Mouse (Mus musculus) MEL (cell line): Measurements from ENCODE around the gene Slc35c2. TPM values are rescaled to one million over a fixed set of nuclear protein-coding genes. Genes with fewer than 3 reads are reported as not detected.

Source experiments
- DNase-seq: peaks from one replicate; pipeline ENCODE4 v3.0.0; 2011; ENCODE audit warnings: low read depth, low spot score
- H3K27ac ChIP-seq: 2 replicates; pipeline ENCODE4 v1.5.1; 2012; ENCODE audit warnings: low read depth, mild to moderate bottlenecking, control low read depth, low read length, moderate library complexity; ENCODE audit not compliant: control insufficient read depth
- H3K27me3 ChIP-seq, 2 experiments: fragments of 150-350 bp in 1 of 2; sonication (generic) in 1 of 2; 2 replicates each; pipeline ENCODE4 v1.6.1; 2012; ENCODE audit warnings: low read length in 2 of 2, mild to moderate bottlenecking in 2 of 2, improper control_type of control experiment in 1 of 2, moderate library complexity in 1 of 2; ENCODE audit not compliant: insufficient read depth in 2 of 2, control insufficient read depth in 1 of 2
- H3K36me3 ChIP-seq, 2 experiments: 2 replicates each; pipeline ENCODE4 v1.6.1; 2012 to 2014; ENCODE audit warnings: low read length in 2 of 2, improper control_type of control experiment in 1 of 2, inconsistent platforms in 1 of 2, mild to moderate bottlenecking in 1 of 2; ENCODE audit not compliant: insufficient read depth in 2 of 2, control insufficient read depth in 1 of 2
- H3K4me1 ChIP-seq, 2 experiments: fragments of 150-350 bp in 1 of 2; sonication (generic) in 1 of 2; 2 replicates each; pipeline ENCODE4 v1.6.1; 2012; ENCODE audit warnings: low read length in 2 of 2, improper control_type of control experiment in 1 of 2, mild to moderate bottlenecking in 1 of 2; ENCODE audit not compliant: insufficient read depth in 2 of 2, control insufficient read depth in 1 of 2
- H3K4me3 ChIP-seq, 2 experiments: fragments of 150-350 bp in 1 of 2; sonication (generic) in 1 of 2; 2 replicates each; pipeline ENCODE4 v1.5.1; 2012; ENCODE audit warnings: low read depth in 2 of 2, low read length in 2 of 2, mild to moderate bottlenecking in 2 of 2, moderate library complexity in 2 of 2, control low read depth in 1 of 2, improper control_type of control experiment in 1 of 2; ENCODE audit not compliant: control insufficient read depth in 1 of 2, insufficient read depth in 1 of 2
- H3K79me2 ChIP-seq: 2 replicates; pipeline ENCODE4 v1.6.1; 2012; ENCODE audit warnings: mild to moderate bottlenecking, low read length, moderate library complexity; ENCODE audit not compliant: control insufficient read depth, poor library complexity, insufficient read depth
- H3K9ac ChIP-seq: 2 replicates; pipeline ENCODE4 v1.6.1; 2012; ENCODE audit warnings: low read depth, mild to moderate bottlenecking, control low read depth, low read length, moderate library complexity; ENCODE audit not compliant: control insufficient read depth, poor library complexity, severe bottlenecking
- H3K9me3 ChIP-seq: fragments of 150-350 bp; sonication (generic); replicated peaks from 2 replicates; pipeline ENCODE4 v1.6.1; 2012; ENCODE audit warnings: mild to moderate bottlenecking, low read length, improper control_type of control experiment, moderate library complexity; ENCODE audit not compliant: insufficient read depth
- BHLHE40 ChIP-seq: IDR thresholded peaks from 2 replicates; pipeline ENCODE4 v1.6.1; 2012; ENCODE audit warnings: low read depth, mild to moderate bottlenecking, inconsistent platforms, low read length, improper control_type of control experiment, borderline replicate concordance
- CHD2 ChIP-seq: IDR thresholded peaks from 2 replicates; pipeline ENCODE4 v1.6.1; 2011; ENCODE audit warnings: low read length, improper control_type of control experiment
- CTCF ChIP-seq, 3 experiments: IDR thresholded peaks in 2 of 3; conservative IDR thresholded peaks in 1 of 3; 2 replicates each; pipeline ENCODE4 v1.5.1; 2011 to 2012; ENCODE audit warnings: low read length in 3 of 3, low read depth in 2 of 3, mild to moderate bottlenecking in 2 of 3, improper control_type of control experiment in 1 of 3, inconsistent platforms in 1 of 3, mixed read lengths in 1 of 3, moderate library complexity in 1 of 3; ENCODE audit not compliant: control insufficient read depth in 1 of 3, insufficient read depth in 1 of 3, poor library complexity in 1 of 3, severe bottlenecking in 1 of 3
- E2F4 ChIP-seq: IDR thresholded peaks from 2 replicates; pipeline ENCODE4 v1.6.1; 2011; ENCODE audit warnings: low read depth, low read length, improper control_type of control experiment, borderline replicate concordance
- ELF1 ChIP-seq: IDR thresholded peaks from 2 replicates; pipeline ENCODE4 v1.6.1; 2014; ENCODE audit warnings: low read depth, mild to moderate bottlenecking, inconsistent platforms, low read length, improper control_type of control experiment, moderate library complexity
- EP300 ChIP-seq, 2 experiments: IDR thresholded peaks; 2 replicates each; pipeline ENCODE4 v1.6.1; 2011; ENCODE audit warnings: improper control_type of control experiment in 2 of 2, low read length in 2 of 2, low read depth in 1 of 2, mild to moderate bottlenecking in 1 of 2
- ETS1 ChIP-seq: IDR thresholded peaks from 2 replicates; pipeline ENCODE4 v1.6.1; 2012; ENCODE audit warnings: low read depth, mild to moderate bottlenecking, inconsistent platforms, low read length, improper control_type of control experiment, moderate library complexity
- GABPA ChIP-seq: IDR thresholded peaks from 2 replicates; pipeline ENCODE4 v1.6.1; 2012; ENCODE audit warnings: low read depth, mild to moderate bottlenecking, inconsistent platforms, low read length, improper control_type of control experiment, moderate library complexity
- GATA1 ChIP-seq: IDR thresholded peaks from 2 replicates; pipeline ENCODE4 v1.6.1; 2011; ENCODE audit warnings: low read depth, low read length, improper control_type of control experiment
- HCFC1 ChIP-seq: IDR thresholded peaks from 2 replicates; pipeline ENCODE4 v1.6.1; 2012; ENCODE audit warnings: low read depth, mild to moderate bottlenecking, inconsistent platforms, low read length, improper control_type of control experiment, moderate library complexity
- MAFK ChIP-seq: IDR thresholded peaks from 2 replicates; pipeline ENCODE4 v1.6.1; 2011; ENCODE audit warnings: low read depth, mild to moderate bottlenecking, low read length, improper control_type of control experiment, borderline replicate concordance
- MAX ChIP-seq: IDR thresholded peaks from 2 replicates; pipeline ENCODE4 v1.6.1; 2011; ENCODE audit warnings: low read length, improper control_type of control experiment
- MAZ ChIP-seq: IDR thresholded peaks from 2 replicates; pipeline ENCODE4 v1.6.1; 2012; ENCODE audit warnings: low read depth, mild to moderate bottlenecking, inconsistent platforms, low read length, improper control_type of control experiment
- MEF2A ChIP-seq: IDR thresholded peaks from 2 replicates; pipeline ENCODE4 v1.6.1; 2014; ENCODE audit warnings: low read depth, mild to moderate bottlenecking, inconsistent platforms, low read length, improper control_type of control experiment; ENCODE audit not compliant: poor library complexity, insufficient replicate concordance, severe bottlenecking; ENCODE audit errors: extremely low read depth
- MXI1 ChIP-seq: IDR thresholded peaks from 2 replicates; pipeline ENCODE4 v1.6.1; 2011; ENCODE audit warnings: mild to moderate bottlenecking, low read depth, low read length, improper control_type of control experiment
- MYB ChIP-seq: IDR thresholded peaks from 2 replicates; pipeline ENCODE4 v1.6.1; 2011; ENCODE audit warnings: mild to moderate bottlenecking, low read depth, low read length, improper control_type of control experiment
- MYC ChIP-seq: IDR thresholded peaks from 2 replicates; pipeline ENCODE4 v1.6.1; 2011; ENCODE audit warnings: low read depth, mild to moderate bottlenecking, low read length, improper control_type of control experiment, moderate library complexity
- NELFE ChIP-seq: IDR thresholded peaks from 2 replicates; pipeline ENCODE4 v1.6.1; 2011; ENCODE audit warnings: low read depth, low read length, improper control_type of control experiment
- NRF1 ChIP-seq: IDR thresholded peaks from 2 replicates; pipeline ENCODE4 v1.6.1; 2014; ENCODE audit warnings: low read depth, mild to moderate bottlenecking, inconsistent platforms, low read length, improper control_type of control experiment, moderate library complexity; ENCODE audit not compliant: poor library complexity, insufficient read depth, severe bottlenecking
- POLR2AphosphoS5 ChIP-seq: IDR thresholded peaks from 2 replicates; pipeline ENCODE4 v1.6.1; 2012; ENCODE audit warnings: low read depth, borderline replicate concordance, mild to moderate bottlenecking, inconsistent platforms, low read length, moderate library complexity, mixed read lengths
- RAD21 ChIP-seq: IDR thresholded peaks from 2 replicates; pipeline ENCODE4 v1.6.1; 2011; ENCODE audit warnings: mild to moderate bottlenecking, low read depth, low read length, improper control_type of control experiment
- SMC3 ChIP-seq: IDR thresholded peaks from 2 replicates; pipeline ENCODE4 v1.6.1; 2011; ENCODE audit warnings: low read depth, low read length, improper control_type of control experiment
- TBP ChIP-seq: IDR thresholded peaks from 2 replicates; pipeline ENCODE4 v1.8.0; 2011; ENCODE audit warnings: low read depth, low read length, improper control_type of control experiment
- UBTF ChIP-seq: IDR thresholded peaks from 2 replicates; pipeline ENCODE4 v1.6.1; 2012; ENCODE audit warnings: low read depth, mild to moderate bottlenecking, inconsistent platforms, low read length, improper control_type of control experiment, moderate library complexity, borderline replicate concordance; ENCODE audit not compliant: insufficient read depth
- USF2 ChIP-seq, 2 experiments: IDR thresholded peaks; 2 replicates each; pipeline ENCODE4 v1.6.1; 2011 to 2012; ENCODE audit warnings: improper control_type of control experiment in 2 of 2, low read length in 2 of 2, borderline replicate concordance in 1 of 2, inconsistent platforms in 1 of 2, low read depth in 1 of 2, mild to moderate bottlenecking in 1 of 2; ENCODE audit not compliant: insufficient read depth in 1 of 2
- ZMIZ1 ChIP-seq: IDR thresholded peaks from 2 replicates; pipeline ENCODE4 v1.6.1; 2012; ENCODE audit warnings: low read depth, mild to moderate bottlenecking, inconsistent platforms, low read length, improper control_type of control experiment, moderate library complexity
- ZNF384 ChIP-seq: IDR thresholded peaks from 2 replicates; pipeline ENCODE4 v1.6.1; 2012; ENCODE audit warnings: low read depth, mild to moderate bottlenecking, inconsistent platforms, low read length, improper control_type of control experiment
- polyA plus RNA-seq, 2 experiments: library from polyadenylated mRNA; stranded (reverse) in 1 of 2; unstranded in 1 of 2; fragments of >175 nt in 1 of 2; fragments of >200 nt in 1 of 2; gene quantifications; 2 replicates each; pipeline versions ENCODE4 v1.2.1 to v1.2.4; 2012; ENCODE audit warnings: low replicate concordance in 2 of 2, low read depth in 1 of 2; ENCODE audit not compliant: insufficient read length in 2 of 2, insufficient read depth in 1 of 2, missing spikeins in 1 of 2
- total RNA-seq: library from RNA; depleted of rRNA; stranded (reverse); fragments of 300-350 nt; gene quantifications from 2 replicates; pipeline ENCODE4 v1.2.3, GENCODE M21; 2012

The Slc35c2 gene
- total and polyA plus RNA-seq, 3 experiments = 64.9 to 121 TPM; not detected in 1

GRCm38 (mm10) chr2:165241786-165242185 lies 45.9 kb downstream of the Slc35c2 start:
- Histone ChIP-seq H3K27ac (no peak overlapping the region), H3K36me3 (no peaks in the 10 kb centered on the region), H3K9ac (no peak overlapping the region), H3K79me2 (no peaks in the 10 kb centered on the region), H3K4me3 (no peak overlapping the region), H3K4me1 (no peaks in the 10 kb centered on the region), H3K9me3 (no peaks in the 10 kb centered on the region), H3K27me3 (no peaks in the 10 kb centered on the region)
- TF ChIP-seq UBTF (no peak), EP300 (IDR thresholded peaks at IDR 0.05; ENCODE audit: low read depth in 1 of 2, low read length in 2 of 2) (no peak), ETS1 (no peak), CTCF (IDR thresholded peaks at IDR 0.05 in 2 of 3, conservative IDR thresholded peaks at IDR 0.05 in 1 of 3; ENCODE audit: control insufficient read depth in 1 of 3, insufficient read depth in 1 of 3, low read depth in 2 of 3, low read length in 3 of 3, poor library complexity in 1 of 3, severe bottlenecking in 1 of 3) (no peak), E2F4 (no peak), ZMIZ1 (no peak), SMC3 (no peak), NRF1 (no peak), POLR2AphosphoS5 (no peak), ZNF384 (no peak), GABPA (no peak), HCFC1 (no peak), MAZ (no peak)
- DNase-seq = no peak

DNA sequence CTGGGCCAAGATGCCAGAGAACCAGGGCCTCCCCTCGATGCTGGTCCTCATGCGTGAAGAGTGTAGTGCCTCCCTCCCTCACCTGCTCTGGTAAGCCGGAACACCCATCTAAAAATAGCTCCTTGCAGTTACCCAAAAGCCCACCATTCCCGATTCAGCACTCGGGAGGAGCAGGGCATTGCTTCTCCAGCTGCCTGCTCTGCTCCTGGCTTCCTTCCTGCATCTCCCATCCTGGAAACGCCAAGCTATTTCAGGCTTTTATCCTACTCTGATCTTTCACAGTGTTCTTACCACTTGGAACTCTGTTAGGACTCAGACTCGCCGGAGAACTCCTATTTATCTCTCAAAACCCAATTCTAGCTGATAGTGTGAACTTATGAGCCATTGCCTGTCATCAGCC lies 47.3 kb downstream of the Slc35c2 start:
- no peaks in the 10 kb centered on the region for H3K9me3 ChIP-seq
- no peaks in the 10 kb centered on the region for H3K4me1 ChIP-seq
- no peak overlapping the region for H3K27ac ChIP-seq
- H3K36me3 ChIP-seq = no peaks in the 10 kb centered on the region
- no peaks in the 10 kb centered on the region for H3K27me3 ChIP-seq
- no peak for DNase-seq
- no peak overlapping the region for H3K4me3 ChIP-seq
- no peaks in the 10 kb centered on the region for H3K79me2 ChIP-seq
- H3K9ac ChIP-seq = no peak overlapping the region
- TF ChIP-seq BHLHE40 (no peak), MEF2A (no peak), MXI1 (no peak), RAD21 (no peak), ZMIZ1 (no peak), MYB (no peak), MAX (no peak), ELF1 (no peak), CTCF (IDR thresholded peaks at IDR 0.05 in 2 of 3, conservative IDR thresholded peaks at IDR 0.05 in 1 of 3; ENCODE audit: control insufficient read depth in 1 of 3, insufficient read depth in 1 of 3, low read depth in 2 of 3, low read length in 3 of 3, poor library complexity in 1 of 3, severe bottlenecking in 1 of 3) (no peak), EP300 (IDR thresholded peaks at IDR 0.05; ENCODE audit: low read depth in 1 of 2, low read length in 2 of 2) (no peak), GATA1 (no peak), GABPA (no peak), MAFK (no peak), CHD2 (no peak), NELFE (no peak), ZNF384 (no peak), MYC (no peak), USF2 (IDR thresholded peaks at IDR 0.05; ENCODE audit: borderline replicate concordance in 1 of 2, insufficient read depth in 1 of 2, low read depth in 1 of 2, low read length in 2 of 2) (no peak), TBP (no peak), ETS1 (no peak)
- TF ChIP-seq, all 39 proteins: peak for 0
